Mouse (Mus musculus) liver, embryonic 16.5 days (tissue): Measurements from ENCODE around the gene Olfr692. TPM values are rescaled to one million over a fixed set of nuclear protein-coding genes. Genes with fewer than 3 reads are reported as not detected.
"Not testable (repeated sequence)": the region's sequence is repeated elsewhere in the genome, so short reads cannot be mapped to it uniquely, and the experiment has no call there.

Experiments used
- ATAC-seq: fragments of 200-750 bp; cut with Nextera tagmentation; 2 replicates; pipeline ENCODE4 v1.8.0; 2017; ENCODE audit warnings: low read depth, mild to moderate bottlenecking, moderate number of reproducible peaks, moderate library complexity
- H3K27ac ChIP-seq: fragments of 300-500 bp; sonication (generic); 2 replicates; pipeline ENCODE4 v1.5.1; 2014; ENCODE audit warnings: mild to moderate bottlenecking, low read length
- H3K27me3 ChIP-seq: fragments of 300-500 bp; sonication (generic); 2 replicates; pipeline ENCODE4 v1.6.1; 2014; ENCODE audit warnings: low read depth, low read length, mixed read lengths; ENCODE audit not compliant: control insufficient read depth, insufficient read depth
- H3K36me3 ChIP-seq: fragments of 300-500 bp; sonication (generic); 2 replicates; pipeline ENCODE4 v1.6.1; 2014; ENCODE audit warnings: mild to moderate bottlenecking; ENCODE audit not compliant: control insufficient read depth, insufficient read depth
- H3K4me1 ChIP-seq: fragments of 300-500 bp; sonication (generic); 2 replicates; pipeline ENCODE4 v1.6.1; 2014; ENCODE audit warnings: low read depth, low read length, mixed read lengths; ENCODE audit not compliant: control insufficient read depth
- H3K4me2 ChIP-seq: fragments of 300-500 bp; sonication (generic); 2 replicates; pipeline ENCODE4 v1.6.1; 2014; ENCODE audit warnings: low read depth, low read length, mixed read lengths
- H3K4me3 ChIP-seq: fragments of 300-500 bp; sonication (generic); 2 replicates; pipeline ENCODE4 v1.5.1; 2014; ENCODE audit warnings: low read depth, mild to moderate bottlenecking, low read length
- H3K9ac ChIP-seq: fragments of 300-500 bp; sonication (generic); 2 replicates; pipeline ENCODE4 v1.6.1; 2014; ENCODE audit warnings: low read depth, low read length
- H3K9me3 ChIP-seq: fragments of 300-500 bp; sonication (generic); replicated peaks from 2 replicates; pipeline ENCODE4 v1.6.1; 2016; ENCODE audit warnings: low read length; ENCODE audit not compliant: control insufficient read depth
- WGBS: fragments of 180-500 bp; shearing (Covaris S2); extraction: QIAGEN DNeasy Blood & Tissue Kit; methylation state at CpG from one replicate; pipeline ENCODE4 v1.1.7; 2014; ENCODE audit not compliant: insufficient replicate concordance; 5-methylcytosine and 5-hydroxymethylcytosine counted together
- polyA plus RNA-seq: library from polyadenylated mRNA; unstranded; fragments of >200 nt; fragmentation: Nextera tagmentation; extraction: Ambion mirVana; gene quantifications from 2 replicates; pipeline ENCODE4 v1.2.1, GENCODE M21; 2015

Olfr692 gene
- polyA plus RNA-seq, 1 experiment from 2014 or later = not detected

GRCm38 (mm10) chr7:105395131-105395820 is 27.2 kb downstream of the Olfr692 start:
- no peak overlapping the region for H3K9ac ChIP-seq
- ATAC-seq = no peak
- no peak overlapping the region for H3K27ac ChIP-seq
- H3K4me1 ChIP-seq = peaks cover 10% of the 10 kb centered on the region
- no peak overlapping the region for H3K4me2 ChIP-seq
- no peaks in the 10 kb centered on the region for H3K36me3 ChIP-seq
- no peaks in the 10 kb centered on the region for H3K27me3 ChIP-seq
- H3K4me3 ChIP-seq = no peak overlapping the region
- no peaks in the 10 kb centered on the region for H3K9me3 ChIP-seq

GRCm38 (mm10) chr7:105396126-105396525 is 28.1 kb downstream of the Olfr692 start:
- no peak for ATAC-seq
- Histone ChIP-seq H3K27me3 (no peaks in the 10 kb centered on the region), H3K9ac (no peak overlapping the region), H3K9me3 (no peaks in the 10 kb centered on the region), H3K4me1 (peaks cover 13% of the 10 kb centered on the region), H3K4me2 (no peak overlapping the region), H3K36me3 (no peaks in the 10 kb centered on the region), H3K4me3 (no peak overlapping the region), H3K27ac (no peak overlapping the region)

GRCm38 (mm10) chr7:105399058-105399934 is 31.3 kb downstream of the Olfr692 start:
- under 1% methylated on average over 25 of the region's 25 CpGs for WGBS
- Histone ChIP-seq H3K27me3 (no peaks in the 10 kb centered on the region), H3K9me3 (no peaks in the 10 kb centered on the region), H3K27ac (peak overlapping the region; percentile 86), H3K4me1 (peaks cover 13% of the 10 kb centered on the region), H3K36me3 (no peaks in the 10 kb centered on the region), H3K4me3 (peak overlapping the region; percentile 90), H3K4me2 (peak overlapping the region; percentile 82), H3K9ac (peak overlapping the region; percentile 89)
- ATAC-seq = no peak

GRCm38 (mm10) chr7:105399935-105400624 is 32.0 kb downstream of the Olfr692 start, which contains the start of gene Fam160a2:
Gene Fam160a2, minus strand, starts transcription at chr7:105400054.
- Histone ChIP-seq H3K9me3 (no peaks in the 10 kb centered on the region), H3K9ac (peak within 1 kb of the TSS; percentile 89), H3K36me3 (no peaks in the 10 kb centered on the region), H3K4me2 (peak within 1 kb of the TSS; percentile 82), H3K4me3 (peak within 1 kb of the TSS; percentile 90), H3K4me1 (peaks cover 13% of the 10 kb centered on the region), H3K27me3 (no peaks in the 10 kb centered on the region), H3K27ac (peak within 1 kb of the TSS; percentile 93)
- WGBS = under 1% methylated on average over 50 of the region's 55 CpGs
- ATAC-seq = peak; percentile 95

- ATAC-seq = no peak
- no peak within 1 kb of the TSS for H3K9ac ChIP-seq
Observed at GRCm38 (mm10) chr7:105404268-105404667, 36.2 kb downstream of the Olfr692 start, which contains the start of gene Cnga4. Gene Cnga4, plus strand, starts transcription at chr7:105404568.

GRCm38 (mm10) chr7:105406322-105406721 is 38.3 kb downstream of the Olfr692 start:
- Histone ChIP-seq H3K4me3 (no peak overlapping the region), H3K4me1 (no peaks in the 10 kb centered on the region), H3K27ac (no peak overlapping the region), H3K9ac (no peak overlapping the region), H3K27me3 (no peaks in the 10 kb centered on the region), H3K9me3 (no peaks in the 10 kb centered on the region), H3K4me2 (no peak overlapping the region), H3K36me3 (no peaks in the 10 kb centered on the region)
- no peak for ATAC-seq
- WGBS = 36% methylated on average over 1 of the region's 1 CpGs

More at GRCm38 (mm10) chr7:105404268-105404667, 36.2 kb downstream of the Olfr692 start, which contains the start of gene Cnga4:
- no peaks in the 10 kb centered on the region for H3K9me3 ChIP-seq
- 44% methylated on average over 5 of the region's 5 CpGs for WGBS
- H3K27ac ChIP-seq = no peak within 1 kb of the TSS
- no peak within 1 kb of the TSS for H3K4me2 ChIP-seq
- H3K4me3 ChIP-seq = no peak within 1 kb of the TSS
- H3K4me1 ChIP-seq = peaks cover 5% of the 10 kb centered on the region
- no peaks in the 10 kb centered on the region for H3K27me3 ChIP-seq
- H3K36me3 ChIP-seq = no peaks in the 10 kb centered on the region

- ATAC-seq = not testable (repeated sequence)
Observed at GRCm38 (mm10) chr7:105411874-105412632, 44.0 kb downstream of the Olfr692 start.

GRCm38 (mm10) chr7:105414385-105414784 is 46.4 kb downstream of the Olfr692 start:
- Histone ChIP-seq H3K36me3 (no peaks in the 10 kb centered on the region), H3K9ac (no peak overlapping the region), H3K4me1 (no peaks in the 10 kb centered on the region), H3K9me3 (no peaks in the 10 kb centered on the region), H3K4me2 (no peak overlapping the region), H3K27me3 (no peaks in the 10 kb centered on the region), H3K27ac (no peak overlapping the region), H3K4me3 (no peak overlapping the region)
- WGBS = 48% methylated on average over 6 of the region's 6 CpGs
- ATAC-seq = no peak

More at GRCm38 (mm10) chr7:105411874-105412632, 44.0 kb downstream of the Olfr692 start:
- not testable (repeated sequence) for H3K9me3 ChIP-seq, H3K4me2 ChIP-seq, H3K4me3 ChIP-seq, H3K27me3 ChIP-seq, H3K27ac ChIP-seq, H3K9ac ChIP-seq, H3K4me1 ChIP-seq, H3K36me3 ChIP-seq
- WGBS = 44% methylated on average over 8 of the region's 8 CpGs
